Mouse (Mus musculus) common myeloid progenitor, adult 5-6 weeks (primary cell): ENCODE measurements at regions not wholly inside any gene's neighbourhood (a gene's known extent, or its start where the extent isn't known, plus 50 kb on each side); places are given as distances from the start of the nearest gene placed in this dataset.

Source experiments
- ATAC-seq: replicated peaks from 2 replicates; pipeline ENCODE4 v1.8.0; 2016; ENCODE audit warnings: low read depth, mild to moderate bottlenecking, moderate TSS enrichment, inconsistent platforms; ENCODE audit not compliant: poor library complexity, severe bottlenecking

DNA sequence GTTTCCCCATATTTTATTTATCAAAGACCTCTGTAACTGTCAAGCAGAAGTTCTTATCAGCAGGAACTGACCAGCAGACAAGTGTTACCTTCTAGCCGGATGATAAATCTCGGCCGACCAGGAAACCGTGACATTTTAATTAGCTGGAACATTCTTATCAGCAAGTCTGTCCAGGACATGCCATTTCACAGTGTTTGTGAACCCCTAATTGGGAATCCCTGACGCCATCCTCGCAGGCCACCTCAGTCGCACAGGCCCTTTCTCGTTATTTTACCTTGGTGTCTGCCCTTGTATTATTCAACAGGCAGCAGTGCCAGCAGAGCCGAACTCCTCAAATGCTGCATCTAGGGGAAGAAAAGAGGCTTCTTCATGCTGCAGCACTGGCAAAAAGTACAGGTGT lies 109.4 kb upstream of the Sdk1 start:
- ATAC-seq = no peak

DNA sequence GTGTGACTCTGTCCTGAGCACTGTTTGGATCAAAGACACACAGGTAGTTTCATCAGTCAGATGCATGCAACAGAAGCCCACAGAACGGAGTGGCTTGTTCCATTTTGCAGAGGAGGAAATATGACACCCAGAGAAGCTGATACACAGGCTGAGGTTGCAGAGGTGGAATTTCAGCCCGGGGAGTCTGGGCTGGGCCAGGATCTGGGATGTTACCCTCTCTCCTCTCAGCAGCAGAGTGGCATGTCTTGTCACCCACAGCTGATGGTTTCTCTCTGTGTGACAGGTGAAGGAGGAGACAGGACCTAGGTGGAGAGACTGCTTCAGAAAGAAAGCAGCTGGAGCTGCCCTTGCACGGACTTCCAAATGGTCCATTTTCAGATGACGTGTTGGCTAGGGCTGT lies 105.1 kb upstream of the Sdk1 start:
- ATAC-seq = no peak

DNA sequence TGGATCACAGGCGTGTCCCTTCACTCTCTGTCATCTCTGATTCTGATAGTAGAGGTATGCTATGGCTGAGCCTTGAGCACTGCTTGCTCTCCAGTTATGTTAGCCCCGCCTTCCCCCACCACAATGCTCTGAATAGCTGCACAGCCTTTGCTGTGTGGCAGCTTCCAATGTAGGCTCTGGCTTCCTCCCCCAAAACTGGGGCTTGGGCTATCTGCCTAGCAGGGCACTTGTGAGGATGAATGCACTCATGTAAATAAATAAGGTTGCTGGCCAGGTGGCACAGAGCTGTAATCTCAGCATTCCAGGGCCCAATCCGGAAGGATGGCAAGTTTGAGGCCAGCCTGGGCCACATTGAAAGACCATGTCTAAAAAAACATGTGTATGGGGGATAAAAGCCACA lies 103.6 kb upstream of the Sdk1 start:
- no peak for ATAC-seq

DNA sequence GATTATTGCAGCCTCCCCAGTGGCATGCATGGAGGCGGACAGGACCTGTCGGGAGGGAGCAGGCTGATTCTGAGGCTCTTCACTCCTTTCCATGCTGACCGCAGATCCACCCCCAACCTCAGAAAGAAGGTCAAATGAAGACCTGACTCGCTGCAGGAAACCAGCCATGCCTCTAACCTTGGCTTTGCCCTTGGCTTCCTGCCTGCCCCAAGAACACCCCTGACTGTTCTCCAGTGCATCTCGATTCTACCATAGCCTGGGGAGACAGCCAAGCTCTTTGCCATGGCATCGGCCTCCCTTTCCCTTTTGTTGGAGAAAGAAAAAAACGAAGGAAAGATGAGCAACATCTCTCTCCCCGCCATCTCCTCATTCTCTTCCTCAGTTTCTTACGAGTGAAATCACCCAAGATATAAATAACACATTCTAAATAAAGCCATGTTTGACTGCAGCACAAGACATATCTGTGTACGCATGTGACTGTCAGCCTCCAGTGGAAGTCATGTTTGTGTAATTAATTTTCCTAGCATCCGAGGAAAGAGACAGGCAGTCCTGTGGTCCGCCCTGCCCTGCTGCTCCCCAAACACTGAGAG lies 102.4 kb upstream of the Sdk1 start:
- ATAC-seq = no peak

DNA sequence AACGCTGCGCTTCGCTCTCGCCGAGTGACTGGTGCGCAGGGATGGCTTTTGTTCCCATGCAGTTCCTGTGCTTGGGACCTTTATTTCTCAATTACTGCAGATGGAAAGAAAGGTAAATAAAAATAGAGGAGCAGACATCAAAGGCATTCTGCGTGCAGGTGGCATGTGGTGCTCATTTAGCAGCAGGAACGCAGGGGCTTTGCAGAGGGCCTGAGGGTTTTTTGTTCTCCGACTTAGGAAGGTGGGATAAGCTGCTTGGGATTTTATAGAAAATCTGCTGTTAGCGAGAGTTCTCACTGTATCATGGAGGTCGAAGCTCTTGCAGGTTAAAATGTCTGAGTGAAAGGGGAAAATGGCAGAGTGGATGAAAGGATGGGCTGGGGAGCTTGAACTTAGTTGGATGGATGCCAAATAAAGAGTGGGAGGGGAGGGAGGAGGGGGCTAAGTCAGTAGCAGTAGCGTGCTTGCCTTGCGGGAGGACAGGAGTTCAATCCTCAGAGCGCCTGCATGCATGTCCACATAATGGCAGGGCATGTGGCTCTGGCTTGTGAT lies 101.9 kb upstream of the Sdk1 start:
- no peak for ATAC-seq

DNA sequence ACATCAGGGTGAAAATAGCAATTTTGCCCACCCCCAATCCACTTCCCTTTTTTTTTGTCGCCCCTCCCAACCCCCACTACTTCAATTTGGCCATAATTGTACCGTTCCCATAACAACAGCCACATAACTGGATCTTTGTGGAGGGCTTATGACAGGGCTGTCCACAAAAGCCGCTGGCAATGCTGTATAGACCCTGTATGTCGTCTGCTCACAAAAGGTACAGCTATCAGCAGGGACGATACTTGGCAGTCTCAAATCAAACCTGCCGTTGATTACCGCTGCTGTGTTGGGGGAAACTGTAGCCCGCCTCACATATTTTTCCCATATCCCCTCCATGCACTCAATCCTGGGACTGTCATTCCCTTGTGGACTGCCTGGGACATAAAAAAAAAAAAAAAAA lies 80.9 kb upstream of the Sdk1 start:
- ATAC-seq = 0 out of 2 replicates have a peak, but pooled peaks have one; percentile 29

DNA sequence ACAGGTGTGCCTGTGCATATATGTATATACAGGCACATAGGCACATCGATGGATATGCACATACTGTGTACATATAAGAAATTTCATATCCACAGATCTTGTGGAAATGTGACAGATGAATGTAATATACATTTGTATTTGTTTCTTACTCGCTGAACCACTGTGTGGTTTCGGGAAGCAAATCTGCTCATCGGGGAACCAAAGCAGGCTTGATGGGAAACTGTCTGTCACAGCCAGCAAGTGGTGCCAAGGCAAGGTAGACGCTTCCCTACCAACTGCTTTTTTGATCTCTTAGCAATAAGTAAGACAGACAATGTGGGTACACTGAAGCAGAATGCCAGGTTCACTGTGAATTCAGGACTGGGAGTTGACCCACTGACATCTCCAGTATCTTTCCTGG lies 80.3 kb upstream of the Sdk1 start:
- no peak for ATAC-seq

DNA sequence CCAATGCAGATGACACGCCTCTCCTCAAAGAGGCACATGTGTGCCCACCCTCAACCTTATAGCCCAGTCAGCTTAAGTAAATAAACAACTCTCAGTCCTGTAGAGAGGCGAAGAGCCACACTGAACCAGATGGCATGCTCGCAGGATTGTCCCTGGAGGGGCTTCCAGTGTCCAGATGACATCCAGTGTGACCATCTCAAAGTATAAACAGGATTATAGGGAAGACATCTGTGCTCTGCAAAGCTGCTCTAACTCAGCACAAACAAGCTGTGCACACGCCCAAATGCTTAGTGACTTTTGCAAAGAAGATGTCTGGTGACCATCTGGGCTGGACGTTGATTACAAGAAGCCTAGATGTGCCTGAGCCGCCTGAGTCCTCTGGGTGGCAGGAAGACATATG lies 58.8 kb upstream of the Sdk1 start:
- ATAC-seq = no peak

DNA sequence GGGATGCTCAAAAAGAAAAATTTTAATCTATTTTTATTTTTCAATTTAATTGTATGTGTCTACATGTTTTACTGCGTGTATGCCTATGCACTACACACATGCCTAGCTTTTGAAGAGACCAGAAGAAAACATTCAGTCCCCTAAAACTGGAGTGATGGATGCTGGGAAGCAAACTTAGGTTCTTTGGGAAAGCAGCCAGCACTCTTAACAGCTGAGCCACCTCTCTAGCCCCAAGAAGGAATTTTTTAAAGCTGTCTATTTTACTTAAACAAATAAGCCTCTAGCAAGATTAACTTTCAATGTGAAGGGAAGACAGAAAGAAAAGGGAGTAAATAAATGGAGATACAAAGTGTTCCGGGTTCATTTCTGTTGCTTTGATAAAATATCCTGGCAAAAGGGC lies 52.3 kb upstream of the Sdk1 start:
- no peak for ATAC-seq
